Mouse (Mus musculus) kidney, adult 2 months (tissue): ENCODE measurements around the gene Lamtor2. TPM values are rescaled to one million over a fixed set of nuclear protein-coding genes. Genes with fewer than 3 reads are reported as not detected.

Source experiments
- DNase-seq: peaks from one replicate; pipeline ENCODE4 v3.0.0; 2021
- H3K27ac ChIP-seq: fragments of 200-500 bp; 2 replicates; pipeline ENCODE4 v1.5.1; 2012; ENCODE audit warnings: low read depth, low read length, control low read depth, inconsistent platforms; ENCODE audit not compliant: insufficient read depth
- H3K27me3 ChIP-seq: fragments of 200-500 bp; replicated peaks from 2 replicates; pipeline ENCODE4 v1.6.1; 2012; ENCODE audit warnings: mild to moderate bottlenecking, moderate library complexity, low read length, inconsistent platforms; ENCODE audit not compliant: control insufficient read depth, insufficient read depth
- H3K36me3 ChIP-seq: fragments of 200-500 bp; 2 replicates; pipeline ENCODE4 v1.6.1; 2012; ENCODE audit warnings: mild to moderate bottlenecking, moderate library complexity, low read length, inconsistent platforms; ENCODE audit not compliant: control insufficient read depth, insufficient read depth
- H3K4me1 ChIP-seq: fragments of 200-500 bp; 2 replicates; pipeline ENCODE4 v1.6.1; 2011; ENCODE audit warnings: low read length; ENCODE audit not compliant: control insufficient read depth, insufficient read depth
- H3K4me3 ChIP-seq: fragments of 200-500 bp; 2 replicates; pipeline ENCODE4 v1.5.1; 2011; ENCODE audit warnings: mild to moderate bottlenecking, low read depth, low read length, control low read depth; ENCODE audit not compliant: insufficient read depth
- CTCF ChIP-seq: fragments of 200-500 bp; conservative IDR thresholded peaks from 2 replicates; pipeline ENCODE4 v1.5.1; 2011; ENCODE audit warnings: low read depth, mild to moderate bottlenecking, control low read depth, low read length, moderate library complexity, mixed read lengths; ENCODE audit not compliant: insufficient read depth, insufficient read length
- POLR2A ChIP-seq: fragments of 200-500 bp; IDR thresholded peaks from one replicate; pipeline ENCODE4 v1.6.1; 2011; ENCODE audit warnings: low read depth, low read length, control low read depth
- WGBS: fragments of 180-500 bp; shearing (Covaris S2); methylation state at CpG from one replicate; pipeline ENCODE4 v1.1.7; 2018; 5-methylcytosine and 5-hydroxymethylcytosine counted together
- polyA plus RNA-seq: library from polyadenylated mRNA; depleted of rRNA; stranded (reverse); fragments of >200 nt; gene quantifications from 2 replicates; pipeline ENCODE4 v1.2.3, GENCODE M21; 2012; rRNA removed

Gene Lamtor2
- polyA plus RNA-seq, 1 experiment: 277 TPM

DNA sequence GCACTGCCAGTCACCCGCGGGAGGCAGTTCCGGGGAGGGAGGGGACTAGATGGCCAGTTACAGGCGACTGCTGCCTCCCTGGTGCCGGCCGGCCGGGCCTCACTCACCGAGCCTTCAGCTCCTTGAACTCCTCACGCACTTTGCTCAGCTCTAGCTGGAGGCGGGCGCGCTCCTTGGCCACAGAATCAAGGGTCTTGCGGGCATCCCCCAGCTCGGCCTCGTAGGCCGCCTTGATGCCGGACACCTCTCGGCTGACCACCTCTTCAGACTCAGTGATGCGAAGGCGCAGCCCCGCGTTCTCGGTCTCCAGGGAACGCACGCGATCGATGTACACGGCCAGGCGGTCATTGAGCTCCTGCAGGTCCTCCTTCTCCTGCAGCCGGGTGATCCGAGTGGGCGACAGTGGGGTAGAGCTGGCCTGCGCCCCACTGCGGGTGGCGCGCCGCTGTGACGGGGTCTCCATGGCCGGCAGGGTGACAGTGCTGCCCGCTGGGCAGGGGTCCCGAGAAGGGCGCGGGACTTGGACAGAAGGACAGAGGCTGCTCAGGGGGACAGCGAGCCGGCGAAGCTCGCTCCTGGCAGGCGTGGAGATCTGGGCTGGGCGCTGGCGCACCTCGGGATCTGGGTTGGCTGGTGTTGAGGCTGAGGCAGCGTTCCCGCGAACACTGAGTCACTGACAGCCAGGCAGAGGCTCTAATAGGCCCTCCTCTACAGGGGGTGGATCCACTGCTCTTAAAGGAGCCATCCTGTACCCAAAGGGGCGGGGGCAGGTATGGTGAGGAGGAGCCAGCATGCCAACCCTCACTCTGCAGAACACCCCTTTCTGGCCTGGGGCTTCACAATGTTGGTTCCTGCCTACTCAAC, 50.0 kb downstream of the Lamtor2 start:
- peak; percentile 100 for TF ChIP-seq POLR2A
- no peak for TF ChIP-seq CTCF
- Histone ChIP-seq H3K4me1 (peaks cover 28% of the 10 kb centered on the region), H3K27ac (peak overlapping the region; percentile 81), H3K4me3 (peak overlapping the region; percentile 87), H3K27me3 (no peaks in the 10 kb centered on the region), H3K36me3 (no peaks in the 10 kb centered on the region)
- DNase-seq: peak; percentile 96
- under 1% methylated on average over 55 of the region's 55 CpGs for WGBS

DNA sequence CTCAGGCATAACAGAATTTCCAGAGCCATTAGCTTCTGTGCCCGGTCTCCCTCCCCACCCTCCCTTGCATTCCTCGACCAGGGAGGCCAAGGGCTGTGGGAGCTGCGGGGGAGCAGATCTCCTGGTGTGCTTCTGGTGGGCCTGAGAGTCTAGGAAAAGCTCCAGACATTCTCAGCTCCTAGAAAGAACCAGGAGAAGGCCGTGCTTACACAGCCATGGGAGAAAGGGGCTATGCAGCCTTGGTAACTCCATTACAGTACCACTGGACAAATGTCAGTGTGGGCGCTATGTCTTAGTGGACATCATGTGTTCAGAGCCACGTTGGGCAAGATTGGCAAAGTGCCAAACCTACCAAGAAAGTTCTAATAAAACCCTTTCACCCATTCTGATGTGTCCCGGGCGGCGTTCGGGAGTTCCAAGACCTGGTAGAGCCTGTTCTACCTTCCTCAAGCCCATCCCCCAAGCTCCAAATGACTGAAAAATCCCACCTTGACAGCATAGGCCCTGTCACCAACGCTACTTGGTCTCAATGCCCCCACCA, 50.8 kb downstream of the Lamtor2 start:
- Histone ChIP-seq H3K4me3 (peak overlapping the region; percentile 87), H3K36me3 (no peaks in the 10 kb centered on the region), H3K27ac (peak overlapping the region; percentile 81), H3K27me3 (no peaks in the 10 kb centered on the region), H3K4me1 (peaks cover 34% of the 10 kb centered on the region)
- TF ChIP-seq POLR2A (no peak), CTCF (no peak)
- WGBS: 10% methylated on average over 11 of the region's 11 CpGs
- peak; percentile 69 for DNase-seq

- WGBS: 43% methylated on average over 6 of the region's 6 CpGs
- H3K27ac ChIP-seq: peak overlapping the region; percentile 25
These were observed 51.4 kb downstream of the Lamtor2 start for GRCm38 (mm10) chr3:88501366-88502030.

DNA sequence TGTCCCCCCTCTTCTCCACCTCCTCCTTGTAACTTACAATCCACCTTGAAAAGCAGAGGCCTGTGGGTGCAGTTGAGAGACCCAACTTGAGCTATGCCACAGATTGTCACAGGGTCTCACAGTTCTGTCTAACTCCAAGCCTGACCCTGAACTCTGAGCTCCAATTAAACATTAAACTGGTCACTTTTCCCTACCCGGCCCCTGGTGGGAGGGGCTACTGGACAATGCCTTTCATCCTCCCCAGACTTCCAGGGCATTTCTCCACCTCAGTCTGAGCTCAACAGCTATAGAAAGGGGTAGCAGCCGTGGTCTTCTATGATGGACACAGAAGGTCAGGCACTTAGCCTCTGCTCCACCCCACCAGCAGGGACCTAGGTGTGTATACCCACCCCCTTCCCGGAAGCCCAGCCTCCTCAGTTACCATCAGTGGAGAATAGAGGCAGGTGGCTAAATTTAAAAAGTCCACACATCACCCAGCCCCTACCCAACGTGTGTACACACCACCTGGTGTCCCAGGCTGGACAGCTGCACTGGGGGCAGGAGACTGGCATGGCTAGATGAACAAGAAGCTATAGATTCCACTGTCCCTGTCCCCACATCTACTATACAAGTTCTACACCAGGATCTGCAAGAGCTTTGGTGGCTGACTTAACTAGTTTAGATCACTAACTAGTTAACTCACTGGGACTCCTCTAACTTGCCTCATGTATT, 52.1 kb downstream of the Lamtor2 start:
- no peaks in the 10 kb centered on the region for H3K36me3 ChIP-seq
- H3K4me3 ChIP-seq: peak overlapping the region; percentile 16; the same call in 1 of the 2 replicates
- peak; percentile 87 for DNase-seq
- H3K4me1 ChIP-seq: peaks cover 41% of the 10 kb centered on the region
- WGBS: 32% methylated on average over 4 of the region's 4 CpGs
- TF ChIP-seq CTCF (no peak), POLR2A (no peak)
- no peaks in the 10 kb centered on the region for H3K27me3 ChIP-seq
- peak overlapping the region; percentile 40; the same call in 1 of the 2 replicates for H3K27ac ChIP-seq

More at GRCm38 (mm10) chr3:88501366-88502030, 51.4 kb downstream of the Lamtor2 start:
- H3K4me1 ChIP-seq: peaks cover 38% of the 10 kb centered on the region
- DNase-seq: no peak
- H3K4me3 ChIP-seq: peak overlapping the region; percentile 87
- no peaks in the 10 kb centered on the region for H3K36me3 ChIP-seq
- no peaks in the 10 kb centered on the region for H3K27me3 ChIP-seq
- TF ChIP-seq POLR2A (no peak), CTCF (no peak)

GRCm38 (mm10) chr3:88500087-88500486, 52.8 kb downstream of the Lamtor2 start:
- DNase-seq: no peak
- H3K4me3 ChIP-seq: no peak overlapping the region
- peaks cover 47% of the 10 kb centered on the region for H3K4me1 ChIP-seq
- 88% methylated on average over 7 of the region's 7 CpGs for WGBS
- no peaks in the 10 kb centered on the region for H3K27me3 ChIP-seq
- H3K36me3 ChIP-seq: no peaks in the 10 kb centered on the region
- TF ChIP-seq POLR2A (no peak), CTCF (no peak)
- H3K27ac ChIP-seq: no peak overlapping the region

Other genes starting within 250 kb of the Lamtor2 start
- 426 and 429 TPM in 2 replicates for gene Glmp, start 228.1 kb downstream of the Lamtor2 start, polyA plus RNA-seq
- 14.1 and 15.2 TPM in 2 replicates for gene Tmem79, start 216.9 kb downstream of the Lamtor2 start, polyA plus RNA-seq
- 47.8 and 54.6 TPM in 2 replicates for gene Smg5, start 216.8 kb downstream of the Lamtor2 start, polyA plus RNA-seq
- gene Paqr6, start 188.5 kb downstream of the Lamtor2 start, polyA plus RNA-seq: 3.6 and 5.9 TPM in 2 replicates
- gene Bglap3, start 180.3 kb downstream of the Lamtor2 start, polyA plus RNA-seq: 3.2 and 3.5 TPM in 2 replicates
- not detected in 2 replicates for gene Bglap2, start 174.4 kb downstream of the Lamtor2 start, polyA plus RNA-seq
- 0.61 TPM in 1 of 2 replicates, not detected in the other for gene Bglap, start 168.6 kb downstream of the Lamtor2 start, polyA plus RNA-seq
- 33.9 and 34.4 TPM in 2 replicates for gene Pmf1, start 142.7 kb downstream of the Lamtor2 start, polyA plus RNA-seq
- gene Slc25a44, start 127.9 kb downstream of the Lamtor2 start, polyA plus RNA-seq: 38.3 and 42.7 TPM in 2 replicates
- gene Sema4a, start 91.9 kb downstream of the Lamtor2 start, polyA plus RNA-seq: 176 and 197 TPM in 2 replicates
- 55.2 and 73.2 TPM in 2 replicates for gene Lmna, start 43.1 kb downstream of the Lamtor2 start, polyA plus RNA-seq
- gene Mex3a, start 20.7 kb downstream of the Lamtor2 start, polyA plus RNA-seq: 0.61 and 0.63 TPM in 2 replicates
- 50.1 and 50.9 TPM in 2 replicates for gene Rab25, start 4.8 kb downstream of the Lamtor2 start, polyA plus RNA-seq
- 59.9 and 63.5 TPM in 2 replicates for gene Ubqln4, start 684 bp upstream of the Lamtor2 start, polyA plus RNA-seq
- gene Ssr2, start 22.8 kb upstream of the Lamtor2 start, polyA plus RNA-seq: 180 and 193 TPM in 2 replicates
- 74.5 and 80.7 TPM in 2 replicates for gene Arhgef2, start 52.9 kb upstream of the Lamtor2 start, polyA plus RNA-seq
- gene Rxfp4, start 100.1 kb upstream of the Lamtor2 start, polyA plus RNA-seq: 0.06 TPM in 1 of 2 replicates, not detected in the other
- gene Khdc4, start 132.7 kb upstream of the Lamtor2 start, polyA plus RNA-seq: 41.2 and 45.6 TPM in 2 replicates
- gene Rit1, start 163.8 kb upstream of the Lamtor2 start, polyA plus RNA-seq: 37.2 and 48.1 TPM in 2 replicates
- gene Syt11, start 222.1 kb upstream of the Lamtor2 start, polyA plus RNA-seq: 7.3 and 8.2 TPM in 2 replicates